Mouse (Mus musculus) liver, embryonic 13.5 days (tissue): Measurements from ENCODE around the gene Cnppd1. TPM values are rescaled to one million over a fixed set of nuclear protein-coding genes. Genes with fewer than 3 reads are reported as not detected.
A peak's percentile ranks its signal among the peaks of the same experiment; 100 is the strongest.

Experiments used
- ATAC-seq: fragments of 200-750 bp; cut with Nextera tagmentation; 2 replicates; pipeline ENCODE4 v1.8.0; 2017; ENCODE audit warnings: low read depth, mild to moderate bottlenecking, moderate number of reproducible peaks, moderate library complexity
- DNase-seq: peaks from one replicate; pipeline ENCODE4 v3.0.0; 2022
- H3K27ac ChIP-seq: fragments of 300-500 bp; sonication (generic); 2 replicates; pipeline ENCODE4 v1.5.1; 2015; ENCODE audit warnings: moderate library complexity, mild to moderate bottlenecking, inconsistent platforms
- H3K27me3 ChIP-seq: fragments of 300-500 bp; sonication (generic); 2 replicates; pipeline ENCODE4 v1.6.1; 2015; ENCODE audit warnings: mild to moderate bottlenecking, inconsistent platforms
- H3K36me3 ChIP-seq: fragments of 300-500 bp; sonication (generic); 2 replicates; pipeline ENCODE4 v1.6.1; 2015; ENCODE audit warnings: mild to moderate bottlenecking, inconsistent platforms
- H3K4me1 ChIP-seq: fragments of 300-500 bp; sonication (generic); replicated peaks from 2 replicates; pipeline ENCODE4 v1.6.1; 2015; ENCODE audit warnings: inconsistent platforms
- H3K4me2 ChIP-seq: fragments of 300-500 bp; sonication (generic); 2 replicates; pipeline ENCODE4 v1.6.1; 2015; ENCODE audit warnings: inconsistent platforms, mild to moderate bottlenecking, moderate library complexity
- H3K4me3 ChIP-seq: fragments of 300-500 bp; sonication (generic); replicated peaks from 2 replicates; pipeline ENCODE4 v1.5.1; 2015; ENCODE audit warnings: mild to moderate bottlenecking, inconsistent platforms
- H3K9ac ChIP-seq: fragments of 300-500 bp; sonication (generic); 2 replicates; pipeline ENCODE4 v1.6.1; 2015; ENCODE audit warnings: mild to moderate bottlenecking, inconsistent platforms
- H3K9me3 ChIP-seq: fragments of 300-500 bp; sonication (generic); replicated peaks from 2 replicates; pipeline ENCODE4 v1.6.1; 2016; ENCODE audit warnings: inconsistent platforms
- WGBS: fragments of 180-500 bp; shearing (Covaris S2); methylation state at CpG from one replicate; pipeline ENCODE4 v1.1.7; 2015; ENCODE audit not compliant: insufficient replicate concordance; 5-methylcytosine and 5-hydroxymethylcytosine counted together
- polyA plus RNA-seq: library from polyadenylated mRNA; unstranded; fragments of >200 nt; fragmentation: Nextera tagmentation; extraction: Ambion mirVana; gene quantifications from 2 replicates; pipeline ENCODE4 v1.2.1, GENCODE M21; 2015

Gene Cnppd1
- polyA plus RNA-seq, 1 experiment from 2014 or later, result 45.7 TPM

- H3K9ac ChIP-seq, result peak within 1 kb of the TSS; percentile 99
- peaks cover 59% of the 10 kb centered on the region for H3K4me1 ChIP-seq
- peaks cover 76% of the 10 kb centered on the region for H3K36me3 ChIP-seq
- peak within 1 kb of the TSS; percentile 96 for H3K4me2 ChIP-seq
- ATAC-seq, result peak; percentile 87
- peak within 1 kb of the TSS; percentile 100 for H3K27ac ChIP-seq
- 0 out of 2 replicates have a peak, but pooled peaks cover 4% of the 10 kb centered on the region for H3K9me3 ChIP-seq
- peak; percentile 92 for DNase-seq
- H3K4me3 ChIP-seq, result peak within 1 kb of the TSS; percentile 95
- WGBS, result under 1% methylated on average over 31 of the region's 31 CpGs
- no peaks in the 10 kb centered on the region for H3K27me3 ChIP-seq
These were observed 37.6 kb upstream of the Cnppd1 start, which contains the start of gene Abcb6 for GRCm38 (mm10) chr1:75180105-75180590. Abcb6 (minus strand) TSS chr1:75180392.

DNA sequence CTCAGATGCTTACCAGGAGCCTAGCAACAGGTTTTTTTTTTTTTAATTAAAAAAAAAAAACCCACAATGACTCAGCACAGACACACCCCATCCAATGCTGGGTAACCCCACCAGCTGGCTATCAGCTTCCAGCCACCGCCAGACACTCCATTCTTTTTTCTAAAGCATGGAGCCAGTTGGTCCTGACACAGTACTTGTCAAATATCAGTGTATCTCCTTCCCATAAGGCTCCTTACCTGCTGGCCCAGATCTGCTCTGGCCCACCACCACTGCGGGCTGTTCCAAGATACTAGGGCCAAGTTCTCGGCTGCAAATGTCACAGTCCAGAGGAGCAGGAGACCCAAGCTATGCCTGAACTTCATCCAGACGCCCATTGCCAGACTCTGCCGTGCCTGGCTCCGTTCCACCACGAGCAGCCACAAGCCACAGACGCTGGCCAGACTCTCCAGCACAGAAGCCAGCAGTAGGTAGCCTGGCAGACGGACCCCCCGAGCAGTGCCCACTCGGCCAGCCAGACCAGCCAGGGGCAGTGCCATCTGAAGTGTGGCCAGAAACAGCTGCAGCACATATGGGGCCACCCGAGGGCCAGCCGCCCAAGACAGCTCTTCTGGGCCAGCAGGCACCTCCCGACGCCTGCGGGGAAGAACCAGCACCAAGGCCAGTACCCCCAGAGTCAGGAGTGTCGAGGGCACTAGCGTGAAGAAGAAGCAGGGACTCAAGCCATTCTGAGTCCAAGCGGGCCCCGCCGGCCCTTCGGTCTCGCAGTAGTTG, 37.0 kb upstream of the Cnppd1 start:
- peaks cover 76% of the 10 kb centered on the region for H3K36me3 ChIP-seq

GRCm38 (mm10) chr1:75168472-75169464, 26.3 kb upstream of the Cnppd1 start, which contains the start of gene Zfand2b:
Zfand2b (plus strand) TSS chr1:75168646.
- ATAC-seq (peak; percentile 96), DNase-seq (peak; percentile 97)
- H3K4me3 ChIP-seq, result peak within 1 kb of the TSS; percentile 89
- H3K4me2 ChIP-seq, result peak within 1 kb of the TSS; percentile 91
- H3K27ac ChIP-seq, result peak within 1 kb of the TSS; percentile 98
- WGBS, result 3% methylated on average over 59 of the region's 59 CpGs
- H3K4me1 ChIP-seq, result peaks cover 35% of the 10 kb centered on the region
- H3K9ac ChIP-seq, result peak within 1 kb of the TSS; percentile 93
- H3K36me3 ChIP-seq, result peaks cover 45% of the 10 kb centered on the region
- H3K27me3 ChIP-seq, result no peaks in the 10 kb centered on the region
- no peaks in the 10 kb centered on the region for H3K9me3 ChIP-seq

More for the DNA sequence above, 37.0 kb upstream of the Cnppd1 start:
- Histone ChIP-seq H3K27me3 (no peaks in the 10 kb centered on the region), H3K4me3 (peak overlapping the region; percentile 95), H3K27ac (peak overlapping the region; percentile 100), H3K4me1 (peaks cover 59% of the 10 kb centered on the region), H3K4me2 (peak overlapping the region; percentile 96), H3K9me3 (0 out of 2 replicates have a peak, but pooled peaks cover 4% of the 10 kb centered on the region), H3K9ac (peak overlapping the region; percentile 99)
- 3% methylated on average over 23 of the region's 23 CpGs for WGBS
- peak; percentile 79 for ATAC-seq
- peak; percentile 73 for DNase-seq

DNA sequence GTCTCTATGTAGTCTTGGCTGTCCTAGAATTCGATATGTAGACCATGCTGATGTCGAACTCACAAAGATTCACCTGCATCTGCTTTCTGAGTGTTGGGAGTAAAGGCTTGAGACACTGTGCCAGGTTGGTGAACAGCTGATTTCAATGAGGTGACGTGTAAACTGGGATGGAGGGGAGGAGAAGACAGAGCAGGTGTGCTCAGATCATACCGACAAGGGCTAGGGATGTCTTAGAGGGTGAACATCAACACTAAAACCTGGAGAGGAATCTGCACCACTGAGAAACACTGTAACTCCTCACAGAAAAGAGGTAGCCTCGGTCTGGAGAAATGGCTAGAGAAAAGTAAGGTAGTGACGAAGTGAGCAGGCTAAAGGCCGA, 25.6 kb upstream of the Cnppd1 start:
- H3K4me2 ChIP-seq, result peak overlapping the region; percentile 91
- WGBS, result 9% methylated on average over 7 of the region's 7 CpGs

DNA sequence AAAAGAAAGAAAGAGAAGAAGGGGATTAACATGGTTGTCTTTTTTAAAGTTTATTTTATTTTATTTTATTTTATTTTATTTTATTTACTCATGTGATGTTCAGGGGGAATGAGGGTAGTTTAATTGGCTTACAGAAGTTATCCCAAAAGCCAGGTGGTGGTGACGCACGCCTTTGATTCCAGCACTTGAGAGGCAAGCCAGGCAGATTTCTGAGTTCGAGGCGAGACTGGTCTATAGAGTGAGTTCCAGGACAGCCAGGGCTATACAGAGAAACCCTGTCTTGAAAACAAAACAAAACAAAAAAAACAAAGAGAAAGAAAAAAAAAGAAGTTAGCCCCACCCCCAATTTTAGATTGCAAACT, 17.7 kb upstream of the Cnppd1 start:
- Histone ChIP-seq H3K9me3 (no peaks in the 10 kb centered on the region), H3K27me3 (no peaks in the 10 kb centered on the region), H3K4me2 (peak overlapping the region; percentile 47), H3K27ac (peak overlapping the region; percentile 91), H3K4me3 (no peak overlapping the region), H3K9ac (peak overlapping the region; percentile 47), H3K4me1 (peaks cover 49% of the 10 kb centered on the region), H3K36me3 (no peaks in the 10 kb centered on the region)
- ATAC-seq (peak; percentile 67), DNase-seq (no peak)
- WGBS, result 19% methylated on average over 4 of the region's 4 CpGs

More for the DNA sequence above, 25.6 kb upstream of the Cnppd1 start:
- peak; percentile 26 for ATAC-seq
- Histone ChIP-seq H3K27me3 (no peaks in the 10 kb centered on the region), H3K27ac (peak overlapping the region; percentile 98), H3K4me3 (peak overlapping the region; percentile 89), H3K36me3 (peaks cover 38% of the 10 kb centered on the region), H3K9me3 (no peaks in the 10 kb centered on the region), H3K9ac (peak overlapping the region; percentile 93), H3K4me1 (peaks cover 35% of the 10 kb centered on the region)
- no peak for DNase-seq

DNA sequence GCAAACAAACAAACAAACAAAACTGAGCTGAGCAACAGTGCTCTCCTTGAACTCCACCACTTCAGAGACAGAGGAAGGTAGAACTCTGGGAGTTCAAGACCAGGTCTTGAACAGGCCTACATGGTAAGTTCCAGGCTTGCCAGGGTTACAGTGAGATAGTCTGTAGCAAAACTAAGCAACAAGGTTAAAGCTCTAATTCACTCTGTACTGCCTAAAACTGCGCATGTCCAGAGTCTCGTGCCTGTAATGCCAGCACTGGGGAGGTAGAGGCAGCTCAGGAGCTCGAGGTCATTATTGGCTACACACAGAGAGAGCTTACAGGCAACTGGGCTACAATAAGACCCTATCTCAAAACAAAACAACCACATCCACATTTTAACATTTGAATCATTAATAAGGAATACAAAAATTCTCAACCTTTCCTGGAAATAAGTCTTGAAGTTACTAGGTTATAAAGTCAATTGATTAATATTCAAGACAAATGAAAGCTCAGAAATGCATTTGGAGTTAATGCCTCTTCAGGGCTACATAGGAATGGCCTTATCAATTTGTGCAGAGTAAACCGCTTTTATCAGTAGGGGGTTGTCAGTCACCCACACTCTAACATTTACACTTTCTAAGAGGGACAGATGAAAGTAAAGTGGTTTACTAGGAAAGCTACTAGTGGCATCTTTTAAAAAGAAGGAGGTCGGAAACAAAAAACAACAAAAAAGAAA, 17.2 kb upstream of the Cnppd1 start:
- peak overlapping the region; percentile 91 for H3K27ac ChIP-seq
- ATAC-seq, result peak; percentile 95

GRCm38 (mm10) chr1:75158990-75159389, 16.5 kb upstream of the Cnppd1 start:
- H3K27ac ChIP-seq, result peak overlapping the region; percentile 91
- no peaks in the 10 kb centered on the region for H3K9me3 ChIP-seq
- no peak for DNase-seq
- H3K4me2 ChIP-seq, result no peak overlapping the region
- H3K4me1 ChIP-seq, result peaks cover 57% of the 10 kb centered on the region
- no peaks in the 10 kb centered on the region for H3K36me3 ChIP-seq
- H3K4me3 ChIP-seq, result no peak overlapping the region
- peak overlapping the region; percentile 41; the same call in 1 of the 2 replicates for H3K9ac ChIP-seq
- no peaks in the 10 kb centered on the region for H3K27me3 ChIP-seq
- ATAC-seq, result no peak

More for the DNA sequence above, 17.2 kb upstream of the Cnppd1 start:
- Histone ChIP-seq H3K27me3 (no peaks in the 10 kb centered on the region), H3K9me3 (no peaks in the 10 kb centered on the region), H3K36me3 (no peaks in the 10 kb centered on the region), H3K4me3 (no peak overlapping the region), H3K4me1 (peaks cover 54% of the 10 kb centered on the region), H3K4me2 (peak overlapping the region; percentile 47; the same call in 1 of the 2 replicates), H3K9ac (peak overlapping the region; percentile 41)
- DNase-seq, result no peak
- 30% methylated on average over 5 of the region's 5 CpGs for whole genome bisulfite sequencing

- Histone ChIP-seq H3K4me1 (peaks cover 52% of the 10 kb centered on the region), H3K9ac (no peak overlapping the region), H3K27ac (no peak overlapping the region), H3K4me2 (no peak overlapping the region), H3K9me3 (no peaks in the 10 kb centered on the region), H3K27me3 (no peaks in the 10 kb centered on the region), H3K4me3 (no peak overlapping the region), H3K36me3 (no peaks in the 10 kb centered on the region)
- ATAC-seq (no peak), DNase-seq (no peak)
- WGBS, result 34% methylated on average over 3 of the region's 3 CpGs
These were observed 13.3 kb upstream of the Cnppd1 start for GRCm38 (mm10) chr1:75155837-75156236.

GRCm38 (mm10) chr1:75148727-75149126, 6.2 kb upstream of the Cnppd1 start:
- Histone ChIP-seq H3K27me3 (no peaks in the 10 kb centered on the region), H3K9me3 (no peaks in the 10 kb centered on the region), H3K4me1 (peaks cover 42% of the 10 kb centered on the region), H3K36me3 (peaks cover 63% of the 10 kb centered on the region), H3K9ac (no peak overlapping the region), H3K27ac (no peak overlapping the region), H3K4me2 (no peak overlapping the region), H3K4me3 (no peak overlapping the region)
- 85% methylated on average over 4 of the region's 4 CpGs for WGBS
- ATAC-seq (no peak), DNase-seq (no peak)

DNA sequence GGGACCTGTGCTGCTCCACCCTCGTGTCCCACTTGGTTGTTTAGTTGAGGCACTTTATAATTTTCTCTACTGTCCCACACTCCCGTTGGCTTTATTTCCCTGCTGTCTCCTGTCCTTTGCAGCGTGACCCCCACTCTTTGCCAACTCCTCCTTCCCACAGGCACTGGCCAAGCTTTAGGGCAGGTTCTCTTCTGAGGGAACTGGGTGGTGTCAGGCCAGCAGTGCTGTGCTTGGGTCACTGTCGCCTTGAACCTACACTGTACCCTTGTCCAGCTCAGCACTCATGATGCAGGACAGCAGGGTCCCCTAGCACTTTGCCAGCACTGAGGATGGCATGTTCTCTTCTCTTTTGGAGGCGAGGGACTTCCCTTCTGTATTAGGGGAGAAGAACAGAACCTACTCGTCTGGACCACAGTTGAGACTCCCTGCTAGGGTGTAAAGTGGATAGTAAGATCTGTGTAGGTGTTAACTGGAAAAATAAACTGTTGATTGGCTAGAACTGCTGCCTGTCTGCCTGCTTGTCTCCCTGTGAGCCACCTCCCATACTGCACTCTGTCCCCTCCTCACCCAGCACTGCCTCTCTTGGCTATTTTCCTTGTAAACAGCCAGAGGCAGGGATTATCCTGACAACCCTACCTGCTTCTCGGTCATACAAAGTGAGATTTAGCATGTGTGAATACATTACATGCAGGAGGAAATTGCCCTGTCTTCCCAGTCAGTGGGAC, 5.1 kb upstream of the Cnppd1 start:
- Histone ChIP-seq H3K4me2 (no peak overlapping the region), H3K36me3 (peaks cover 63% of the 10 kb centered on the region), H3K9me3 (no peaks in the 10 kb centered on the region), H3K4me1 (peaks cover 48% of the 10 kb centered on the region), H3K9ac (0 out of 2 replicates have a peak overlapping the region, but pooled peaks have one; percentile 11), H3K27me3 (no peaks in the 10 kb centered on the region), H3K4me3 (no peak overlapping the region), H3K27ac (peak overlapping the region; percentile 1)
- ATAC-seq (no peak), DNase-seq (no peak)
- WGBS, result 80% methylated on average over 7 of the region's 7 CpGs
